Mouse (Mus musculus) C2C12 (cell line): ENCODE results near the gene Arid5b. TPM values are rescaled to one million over a fixed set of nuclear protein-coding genes. Genes with fewer than 3 reads are reported as not detected.

Source experiments
- H3K27me3 ChIP-seq: one replicate; pipeline ENCODE4 v1.6.1; 2011; ENCODE audit not compliant: control insufficient read depth, insufficient read depth, insufficient read length
- H3K36me3 ChIP-seq: one replicate; pipeline ENCODE4 v1.6.1; 2011; ENCODE audit not compliant: control insufficient read depth, insufficient read depth
- H3K4me3 ChIP-seq: one replicate; pipeline ENCODE4 v1.5.1; 2011; ENCODE audit warnings: mild to moderate bottlenecking, control low read depth; ENCODE audit not compliant: poor library complexity, insufficient read depth, severe bottlenecking
- H3K79me2 ChIP-seq: one replicate; pipeline ENCODE4 v1.6.1; 2011; ENCODE audit not compliant: control insufficient read depth, insufficient read depth
- H3K79me3 ChIP-seq: one replicate; pipeline ENCODE4 v1.6.1; 2011; ENCODE audit warnings: low read depth, control low read depth
- H3ac ChIP-seq: one replicate; pipeline ENCODE3; 2011; ENCODE audit warnings: low read depth; ENCODE audit not compliant: control insufficient read depth, insufficient read length
- CEBPB ChIP-seq: IDR thresholded peaks from one replicate; pipeline ENCODE4 v1.6.1; 2011; ENCODE audit warnings: low read depth, mild to moderate bottlenecking, control low read depth, moderate library complexity
- CTCF ChIP-seq: IDR thresholded peaks from one replicate; pipeline ENCODE4 v1.5.1; 2011; ENCODE audit not compliant: control insufficient read depth, insufficient read depth, insufficient read length
- FOSL1 ChIP-seq: IDR thresholded peaks from one replicate; pipeline ENCODE4 v1.8.0; 2011; ENCODE audit warnings: mild to moderate bottlenecking, low read length; ENCODE audit not compliant: poor library complexity, insufficient read depth, severe bottlenecking
- MAX ChIP-seq: IDR thresholded peaks from one replicate; pipeline ENCODE4 v1.6.1; 2011; ENCODE audit warnings: mild to moderate bottlenecking, control low read depth
- MYOD1 ChIP-seq: IDR thresholded peaks from one replicate; pipeline ENCODE4 v1.6.1; 2011; ENCODE audit warnings: low read depth; ENCODE audit not compliant: control insufficient read depth, insufficient read length
- MYOG ChIP-seq: IDR thresholded peaks from one replicate; pipeline ENCODE4 v1.6.1; 2011; ENCODE audit not compliant: control insufficient read depth, insufficient read length; ENCODE audit errors: extremely low read depth
- USF1 ChIP-seq: IDR thresholded peaks from one replicate; pipeline ENCODE4 v1.6.1; 2011; ENCODE audit warnings: low read depth, mild to moderate bottlenecking, control low read depth, moderate library complexity
- polyA plus RNA-seq: library from polyadenylated mRNA; unstranded; fragments of >200 nt; fragmentation: generic; extraction: Trizol; gene quantifications from one replicate; pipeline ENCODE4 v1.2.1, GENCODE M21; 2012; ENCODE audit warnings: missing spikeins

Gene Arid5b
- polyA plus RNA-seq, 1 experiment: 6.0 TPM

DNA sequence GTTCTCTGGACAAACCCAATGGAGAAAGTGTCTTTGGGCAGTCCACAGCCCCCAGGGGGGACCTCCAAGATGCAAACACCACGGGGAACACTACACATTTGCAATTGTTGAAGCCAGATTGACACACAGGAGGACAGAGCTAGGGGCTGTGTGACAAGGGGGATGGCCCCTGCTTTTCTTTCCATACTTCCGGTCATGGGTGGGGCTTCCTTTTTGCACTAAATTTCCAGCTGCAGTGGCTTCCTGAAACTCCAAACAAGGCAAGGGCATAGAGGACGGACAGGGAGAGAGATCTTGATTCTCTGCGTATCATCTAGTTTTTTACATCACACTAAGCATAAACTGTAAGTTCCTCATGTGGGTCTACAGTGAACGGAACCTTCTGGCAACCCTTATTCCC is 210.6 kb downstream of the Arid5b start:
- H3K79me2 ChIP-seq: no peaks in the 10 kb centered on the region
- H3K4me3 ChIP-seq: no peak overlapping the region
- no peaks in the 10 kb centered on the region for H3K36me3 ChIP-seq
- no peaks in the 10 kb centered on the region for H3K79me3 ChIP-seq
- no peak overlapping the region for H3ac ChIP-seq
- TF ChIP-seq FOSL1: no peak
- no peak for TF ChIP-seq MYOD1
- TF ChIP-seq USF1: no peak
- TF ChIP-seq CEBPB: no peak
- no peak for TF ChIP-seq MAX
- TF ChIP-seq CTCF: no peak
- no peak for TF ChIP-seq MYOG
- H3K27me3 ChIP-seq: no peaks in the 10 kb centered on the region

DNA sequence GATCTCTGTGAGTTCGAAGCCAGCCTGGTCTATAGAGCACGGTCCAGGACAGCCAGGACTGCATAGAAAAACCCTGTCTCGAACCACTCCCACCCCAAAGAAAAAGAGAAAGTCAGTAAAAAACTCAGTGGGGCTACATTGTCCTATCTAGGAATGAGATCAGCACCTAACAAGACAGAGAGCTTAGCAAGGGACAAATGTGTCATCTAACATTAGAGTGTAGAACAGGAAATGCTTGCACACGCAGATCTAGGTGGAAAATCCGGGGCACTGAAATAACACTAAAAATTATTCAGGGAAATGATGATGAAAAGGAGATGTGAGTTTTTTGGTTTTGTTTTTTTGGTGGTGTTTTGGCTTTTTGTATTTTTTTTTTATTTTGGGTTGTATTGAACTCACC is 212.4 kb downstream of the Arid5b start:
- Histone ChIP-seq H3ac (no peak overlapping the region), H3K79me3 (no peaks in the 10 kb centered on the region), H3K27me3 (no peaks in the 10 kb centered on the region), H3K36me3 (no peaks in the 10 kb centered on the region), H3K4me3 (no peak overlapping the region), H3K79me2 (no peaks in the 10 kb centered on the region)
- TF ChIP-seq CEBPB: no peak
- no peak for TF ChIP-seq USF1
- TF ChIP-seq MAX: no peak
- no peak for TF ChIP-seq FOSL1
- TF ChIP-seq CTCF: no peak
- TF ChIP-seq MYOD1: no peak
- no peak for TF ChIP-seq MYOG

DNA sequence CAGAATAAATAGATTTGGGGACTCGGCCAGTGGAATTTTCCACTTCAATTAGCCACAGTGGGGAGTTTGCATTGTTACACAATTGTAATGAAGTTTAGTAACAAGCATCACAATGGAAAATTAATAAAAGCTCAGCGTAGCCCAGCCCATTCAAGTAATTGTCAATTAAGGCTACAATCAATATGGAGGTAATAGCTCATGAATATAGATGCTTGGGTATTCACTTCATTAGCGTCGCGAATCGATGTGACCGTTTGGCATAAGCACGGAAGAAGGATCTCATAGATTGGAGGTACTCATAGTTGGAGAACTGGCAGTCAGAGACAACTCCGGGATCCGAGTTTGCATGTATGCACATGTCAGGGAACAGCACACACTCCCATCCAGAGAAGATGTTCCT is 214.0 kb downstream of the Arid5b start:
- Histone ChIP-seq H3K4me3 (no peak overlapping the region), H3ac (no peak overlapping the region), H3K79me2 (no peaks in the 10 kb centered on the region), H3K36me3 (no peaks in the 10 kb centered on the region), H3K79me3 (no peaks in the 10 kb centered on the region), H3K27me3 (no peaks in the 10 kb centered on the region)
- TF ChIP-seq CEBPB (no peak), FOSL1 (no peak), USF1 (no peak), MYOG (no peak), CTCF (no peak), MAX (no peak), MYOD1 (no peak)

DNA sequence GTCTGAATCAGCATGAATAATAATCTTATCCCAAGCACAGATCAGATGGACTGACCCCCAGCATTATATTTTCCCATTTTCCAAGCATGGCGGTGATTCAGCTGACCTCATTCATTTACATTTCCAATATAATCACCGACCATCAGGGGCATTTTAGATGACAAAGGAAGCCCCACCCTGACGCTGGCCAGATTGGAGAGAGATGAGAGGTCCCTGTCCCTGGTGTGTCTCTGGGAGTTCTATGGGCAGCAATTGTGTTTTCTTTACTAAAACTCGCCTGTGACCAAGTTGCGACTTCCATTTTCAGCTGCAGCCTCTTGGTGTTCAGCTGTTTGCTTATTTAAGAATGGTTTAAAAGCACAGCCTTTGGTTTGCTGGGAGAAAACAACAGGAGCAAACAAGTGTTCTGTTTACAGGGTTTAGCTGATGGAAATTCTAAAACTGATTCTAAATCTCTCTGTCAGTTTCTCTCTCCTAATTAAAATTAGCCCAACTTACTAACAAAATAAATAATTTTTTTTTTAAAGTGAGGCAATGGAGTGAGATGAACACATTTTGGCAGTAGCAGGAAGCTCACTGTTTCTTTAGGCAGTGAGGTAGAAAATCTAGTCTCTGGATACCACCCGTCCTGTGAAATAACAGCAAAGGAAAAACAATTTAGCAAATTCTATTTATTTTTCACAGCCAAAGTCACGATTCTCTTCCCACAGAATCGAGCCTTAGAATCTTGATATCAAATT is 214.6 kb downstream of the Arid5b start:
- Histone ChIP-seq H3K79me2 (no peaks in the 10 kb centered on the region), H3K4me3 (no peak overlapping the region), H3K36me3 (no peaks in the 10 kb centered on the region), H3ac (no peak overlapping the region), H3K79me3 (no peaks in the 10 kb centered on the region), H3K27me3 (no peaks in the 10 kb centered on the region)
- TF ChIP-seq MYOG: no peak
- no peak for TF ChIP-seq CTCF
- no peak for TF ChIP-seq MAX
- no peak for TF ChIP-seq MYOD1
- no peak for TF ChIP-seq USF1
- TF ChIP-seq FOSL1: no peak
- TF ChIP-seq CEBPB: no peak

DNA sequence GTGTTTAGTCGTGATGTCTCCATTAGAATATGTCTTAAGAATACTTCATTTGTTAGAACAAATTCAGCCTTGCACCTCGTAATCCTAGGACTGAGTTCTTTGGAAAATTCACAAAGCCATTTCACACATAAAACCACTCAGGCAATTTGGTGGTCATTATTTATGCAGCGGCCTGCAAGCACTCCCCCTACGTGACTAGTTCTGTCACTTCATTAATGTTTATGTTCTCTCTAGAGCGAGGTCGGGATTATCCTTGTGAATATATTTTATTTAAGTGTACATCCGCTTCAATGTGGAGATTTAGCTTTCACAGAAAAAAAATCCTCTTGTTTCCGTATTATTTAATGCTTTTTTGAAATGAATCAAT is 217.3 kb downstream of the Arid5b start:
- TF ChIP-seq FOSL1 (no peak), MAX (no peak), USF1 (no peak), CEBPB (no peak), MYOD1 (no peak), CTCF (no peak), MYOG (no peak)
- Histone ChIP-seq H3K79me3 (no peaks in the 10 kb centered on the region), H3K27me3 (no peaks in the 10 kb centered on the region), H3ac (no peak overlapping the region), H3K36me3 (no peaks in the 10 kb centered on the region), H3K4me3 (no peak overlapping the region), H3K79me2 (no peaks in the 10 kb centered on the region)

DNA sequence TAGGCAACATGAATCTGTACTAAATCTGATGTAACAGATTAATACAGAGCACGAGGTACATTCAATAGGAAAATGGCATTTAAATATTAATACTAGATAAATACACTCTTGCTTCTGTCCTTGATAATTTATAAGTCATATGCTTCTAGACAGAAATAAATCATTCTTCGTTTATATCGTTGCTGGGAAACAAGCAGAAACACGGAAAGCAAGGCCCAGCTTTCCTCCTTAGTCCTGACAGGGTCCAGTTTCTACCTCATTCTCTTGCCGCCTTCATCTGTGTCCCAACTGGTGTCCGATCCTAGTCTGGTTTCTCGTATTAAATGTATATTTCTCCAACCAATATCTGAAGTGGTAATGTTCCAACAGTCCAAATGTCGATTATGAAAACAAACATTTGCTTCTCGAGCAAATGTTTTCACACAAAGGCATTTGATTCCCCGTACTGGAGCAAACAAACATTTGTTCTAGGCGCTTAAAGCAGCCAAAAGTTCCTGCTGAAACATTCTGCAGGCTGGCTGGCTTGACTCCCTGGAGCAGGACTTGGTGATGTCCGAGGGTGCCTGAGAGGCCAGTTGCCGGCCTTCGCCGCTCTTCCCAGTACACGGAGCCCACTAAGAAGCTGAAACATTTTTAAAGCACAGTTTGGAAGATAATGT is 217.8 kb downstream of the Arid5b start:
- H3ac ChIP-seq: no peak overlapping the region
- no peak for TF ChIP-seq CEBPB
- no peak for TF ChIP-seq MAX
- H3K36me3 ChIP-seq: no peaks in the 10 kb centered on the region
- no peaks in the 10 kb centered on the region for H3K79me2 ChIP-seq
- H3K4me3 ChIP-seq: no peak overlapping the region
- H3K79me3 ChIP-seq: no peaks in the 10 kb centered on the region
- H3K27me3 ChIP-seq: no peaks in the 10 kb centered on the region
